Mouse (Mus musculus) spleen, postnatal 4 days (tissue): ENCODE results near the gene Tbck.

Experiments
- DNase-seq, 2 experiments: peaks; one replicate each; pipeline ENCODE4 v3.0.0; 2022; ENCODE audit warnings: low spot score in 2 of 2

The Tbck gene

GRCm38 (mm10) chr3:132766033-132766726, 82.2 kb downstream of the Tbck start:
- DNase-seq, result no peak

GRCm38 (mm10) chr3:132772054-132772453, 88.1 kb downstream of the Tbck start:
- no peak for DNase-seq

GRCm38 (mm10) chr3:132776686-132777085, 92.7 kb downstream of the Tbck start:
- DNase-seq, result no peak

GRCm38 (mm10) chr3:132781103-132781502, 97.2 kb downstream of the Tbck start:
- DNase-seq, result no peak

GRCm38 (mm10) chr3:132783087-132783486, 99.1 kb downstream of the Tbck start:
- DNase-seq, result no peak

- no peak for DNase-seq
These were observed 100.8 kb downstream of the Tbck start for GRCm38 (mm10) chr3:132784732-132785131.

GRCm38 (mm10) chr3:132786690-132787089, 102.7 kb downstream of the Tbck start:
- no peak for DNase-seq

- DNase-seq, result no peak
These were observed 103.8 kb downstream of the Tbck start for GRCm38 (mm10) chr3:132787775-132788174.

GRCm38 (mm10) chr3:132791140-132791539, 107.2 kb downstream of the Tbck start:
- no peak for DNase-seq

- no peak for DNase-seq
These were observed 116.3 kb downstream of the Tbck start for GRCm38 (mm10) chr3:132800196-132800595.

GRCm38 (mm10) chr3:132801910-132802309, 118.0 kb downstream of the Tbck start:
- DNase-seq, result no peak

GRCm38 (mm10) chr3:132807888-132808579, 124.1 kb downstream of the Tbck start:
- no peak for DNase-seq

GRCm38 (mm10) chr3:132808951-132809350, 125.0 kb downstream of the Tbck start:
- no peak for DNase-seq

- no peak for DNase-seq
These were observed 127.8 kb downstream of the Tbck start for GRCm38 (mm10) chr3:132811791-132812190.

GRCm38 (mm10) chr3:132812356-132812755, 128.4 kb downstream of the Tbck start:
- no peak for DNase-seq

- DNase-seq, result no peak
These were observed 129.2 kb downstream of the Tbck start for GRCm38 (mm10) chr3:132813147-132813546.

GRCm38 (mm10) chr3:132813706-132814497, 130.0 kb downstream of the Tbck start:
- no peak for DNase-seq

- no peak for DNase-seq
These were observed 131.0 kb downstream of the Tbck start for GRCm38 (mm10) chr3:132814791-132815496.

GRCm38 (mm10) chr3:132815497-132816326, 131.8 kb downstream of the Tbck start:
- DNase-seq, result no peak

GRCm38 (mm10) chr3:132819408-132819807, 135.5 kb downstream of the Tbck start:
- no peak for DNase-seq
